Mouse (Mus musculus) stomach, embryonic 15.5 days (tissue): ENCODE measurements around the gene Ajm1. TPM values are rescaled to one million over a fixed set of nuclear protein-coding genes. Genes with fewer than 3 reads are reported as not detected.

Experiments used
- ATAC-seq: fragments of 200-750 bp; cut with Nextera tagmentation; 2 replicates; pipeline ENCODE4 v1.8.0; 2017; ENCODE audit warnings: low read depth, moderate number of reproducible peaks, moderate TSS enrichment; ENCODE audit not compliant: insufficient read depth, low FRiP score
- H3K27ac ChIP-seq: fragments of 300-500 bp; sonication (generic); 2 replicates; pipeline ENCODE4 v1.5.1; 2015; ENCODE audit warnings: mild to moderate bottlenecking, inconsistent platforms
- H3K27me3 ChIP-seq: fragments of 300-500 bp; sonication (generic); replicated peaks from 2 replicates; pipeline ENCODE4 v1.6.1; 2015; ENCODE audit warnings: inconsistent platforms
- H3K36me3 ChIP-seq: fragments of 300-500 bp; sonication (generic); 2 replicates; pipeline ENCODE4 v1.6.1; 2015; ENCODE audit warnings: inconsistent platforms
- H3K4me1 ChIP-seq: fragments of 300-500 bp; sonication (generic); 2 replicates; pipeline ENCODE4 v1.6.1; 2015; ENCODE audit warnings: inconsistent platforms
- H3K4me2 ChIP-seq: fragments of 300-500 bp; sonication (generic); 2 replicates; pipeline ENCODE4 v1.6.1; 2015; ENCODE audit warnings: mild to moderate bottlenecking, inconsistent platforms
- H3K4me3 ChIP-seq: fragments of 300-500 bp; sonication (generic); replicated peaks from 2 replicates; pipeline ENCODE4 v1.5.1; 2015; ENCODE audit warnings: inconsistent platforms
- H3K9ac ChIP-seq: fragments of 300-500 bp; sonication (generic); 2 replicates; pipeline ENCODE4 v1.6.1; 2015; ENCODE audit warnings: inconsistent platforms
- H3K9me3 ChIP-seq: fragments of 300-500 bp; sonication (generic); 2 replicates; pipeline ENCODE4 v1.6.1; 2016; ENCODE audit warnings: inconsistent platforms
- WGBS: fragments of 180-500 bp; shearing (Covaris S2); methylation state at CpG from one replicate; pipeline ENCODE4 v1.1.7; 2015; 5-methylcytosine and 5-hydroxymethylcytosine counted together
- polyA plus RNA-seq: library from polyadenylated mRNA; unstranded; fragments of >200 nt; fragmentation: Nextera tagmentation; extraction: Ambion mirVana; gene quantifications from 2 replicates; pipeline ENCODE4 v1.2.1, GENCODE M21; 2015

Gene Ajm1
- polyA plus RNA-seq, 1 experiment from 2014 or later, result 1.0 TPM

DNA sequence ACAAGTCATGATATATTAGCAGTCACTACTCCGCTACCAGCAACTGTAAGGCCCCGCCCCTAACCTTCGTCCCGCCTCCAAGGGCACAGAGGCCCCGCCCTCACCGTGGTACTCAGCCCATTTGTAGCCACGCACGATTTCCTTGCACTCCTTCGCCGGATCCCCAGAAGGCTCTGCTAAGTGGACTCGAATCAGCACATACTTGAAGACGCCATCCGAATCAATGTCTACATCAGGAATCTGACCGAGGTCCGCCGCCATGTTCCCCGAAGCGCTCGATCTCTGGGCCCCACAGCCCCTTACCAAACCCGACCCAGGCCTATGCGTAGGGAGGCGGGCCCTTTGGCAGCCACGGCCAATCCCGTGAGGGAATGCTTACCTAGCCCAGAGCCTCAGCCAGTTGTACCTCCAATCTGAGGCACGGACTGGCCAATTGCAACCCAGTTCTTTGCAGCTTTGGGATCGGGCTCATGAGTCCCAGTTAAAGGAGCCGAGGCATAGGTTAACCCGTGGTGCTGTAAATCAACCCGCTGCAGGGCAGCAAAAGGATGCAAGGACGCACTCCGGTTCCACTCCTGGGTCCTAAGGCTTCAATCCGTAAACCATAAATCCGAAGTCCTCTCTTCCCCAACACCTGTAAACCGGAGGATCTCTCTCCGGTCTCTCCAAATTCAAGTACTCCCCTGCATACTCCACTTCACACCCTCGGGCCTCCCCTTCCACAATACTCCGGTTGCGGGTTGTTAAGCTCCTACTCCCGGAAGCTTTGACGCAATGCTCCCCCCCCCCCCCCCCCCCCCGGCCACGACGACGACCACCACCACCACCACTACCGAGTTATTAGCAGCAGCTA is 6.8 kb downstream of the Ajm1 start, which contains the start of the genes Mamdc4 and Phpt1:
Gene Mamdc4, minus strand, starts transcription at position 267 of the 853 bp plus-strand sequence.
Gene Phpt1, minus strand, starts transcription at position 646 of the 853 bp plus-strand sequence.
- under 1% methylated on average over 43 of the region's 45 CpGs for WGBS
- peak within 1 kb of the TSS; percentile 89 for H3K27ac ChIP-seq
- H3K9me3 ChIP-seq, result no peaks in the 10 kb centered on the region
- H3K9ac ChIP-seq, result peak within 1 kb of the TSS; percentile 48; the same call in 1 of the 2 replicates
- peak within 1 kb of the TSS; percentile 50 for H3K4me3 ChIP-seq
- peaks cover 51% of the 10 kb centered on the region for H3K4me1 ChIP-seq
- H3K4me2 ChIP-seq, result peak within 1 kb of the TSS; percentile 92
- no peaks in the 10 kb centered on the region for H3K36me3 ChIP-seq
- H3K27me3 ChIP-seq, result peaks cover 36% of the 10 kb centered on the region
- ATAC-seq, result peak; percentile 97

DNA sequence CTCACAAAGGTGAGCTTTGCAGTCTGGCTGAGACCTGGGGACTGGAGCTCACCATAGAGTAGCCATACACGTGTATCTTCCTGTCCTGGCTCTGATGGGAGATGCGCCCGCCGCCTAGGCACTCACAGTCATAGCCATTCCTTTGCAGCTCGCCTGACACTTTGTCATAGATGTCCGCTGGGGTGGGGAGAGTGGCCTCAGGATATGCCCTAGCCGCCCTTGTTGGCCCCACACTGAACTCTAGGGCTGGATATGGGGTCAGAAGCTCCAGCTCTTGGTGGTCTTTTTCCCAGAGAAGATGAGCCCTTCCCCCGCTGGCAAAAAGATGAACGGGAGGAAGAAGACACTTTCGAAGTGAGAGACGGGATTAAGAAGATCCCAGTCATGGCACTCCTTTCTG is 7.4 kb downstream of the Ajm1 start:
- H3K4me2 ChIP-seq, result peak overlapping the region; percentile 92
- peaks cover 29% of the 10 kb centered on the region for H3K27me3 ChIP-seq
- H3K9ac ChIP-seq, result peak overlapping the region; percentile 21; the same call in 1 of the 2 replicates
- ATAC-seq, result no peak
- H3K36me3 ChIP-seq, result 0 out of 2 replicates have a peak, but pooled peaks cover 4% of the 10 kb centered on the region
- no peaks in the 10 kb centered on the region for H3K9me3 ChIP-seq
- WGBS, result 14% methylated on average over 11 of the region's 11 CpGs
- peak overlapping the region; percentile 50 for H3K4me3 ChIP-seq
- H3K27ac ChIP-seq, result peak overlapping the region; percentile 89
- peaks cover 45% of the 10 kb centered on the region for H3K4me1 ChIP-seq

GRCm38 (mm10) chr2:25573068-25573467 is 8.5 kb downstream of the Ajm1 start:
- Histone ChIP-seq H3K27me3 (peaks cover 19% of the 10 kb centered on the region), H3K36me3 (0 out of 2 replicates have a peak, but pooled peaks cover 4% of the 10 kb centered on the region), H3K4me2 (peak overlapping the region; percentile 92), H3K4me1 (peaks cover 35% of the 10 kb centered on the region), H3K4me3 (no peak overlapping the region), H3K9ac (no peak overlapping the region), H3K9me3 (no peaks in the 10 kb centered on the region), H3K27ac (0 out of 2 replicates have a peak overlapping the region, but pooled peaks have one; percentile 3)
- 82% methylated on average over 2 of the region's 2 CpGs for WGBS
- ATAC-seq, result no peak

GRCm38 (mm10) chr2:25571221-25571620 is 10.3 kb downstream of the Ajm1 start:
- Histone ChIP-seq H3K4me1 (peaks cover 22% of the 10 kb centered on the region), H3K4me3 (no peak overlapping the region), H3K4me2 (no peak overlapping the region), H3K27ac (no peak overlapping the region), H3K9me3 (no peaks in the 10 kb centered on the region), H3K36me3 (0 out of 2 replicates have a peak, but pooled peaks cover 4% of the 10 kb centered on the region), H3K27me3 (peaks cover under 1% of the 10 kb centered on the region; the same call in 1 of the 2 replicates), H3K9ac (no peak overlapping the region)
- WGBS, result 77% methylated on average over 4 of the region's 4 CpGs
- no peak for ATAC-seq

DNA sequence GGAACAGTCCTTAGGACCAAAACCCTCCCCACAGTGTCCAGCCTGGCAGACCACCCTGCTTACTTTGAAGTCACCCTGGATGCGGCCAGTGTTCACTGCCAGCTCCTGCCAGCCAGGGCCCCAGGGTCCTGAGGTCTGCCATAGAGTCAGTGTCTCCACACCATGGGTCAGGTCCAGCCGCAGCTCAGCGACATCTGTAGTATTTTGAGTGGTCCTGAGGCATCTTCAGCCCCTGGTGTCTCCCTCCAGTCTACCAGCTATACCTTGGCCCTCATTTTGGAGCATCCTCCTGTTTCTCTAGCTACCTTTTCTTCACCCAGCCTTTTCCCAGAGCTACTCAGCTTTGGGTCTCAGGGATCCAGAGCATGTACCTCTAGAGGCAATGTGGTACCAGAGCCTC is 12.2 kb downstream of the Ajm1 start:
- peaks cover 14% of the 10 kb centered on the region; the same call in 1 of the 2 replicates for H3K36me3 ChIP-seq
- no peak overlapping the region for H3K4me2 ChIP-seq
- no peak for ATAC-seq

DNA sequence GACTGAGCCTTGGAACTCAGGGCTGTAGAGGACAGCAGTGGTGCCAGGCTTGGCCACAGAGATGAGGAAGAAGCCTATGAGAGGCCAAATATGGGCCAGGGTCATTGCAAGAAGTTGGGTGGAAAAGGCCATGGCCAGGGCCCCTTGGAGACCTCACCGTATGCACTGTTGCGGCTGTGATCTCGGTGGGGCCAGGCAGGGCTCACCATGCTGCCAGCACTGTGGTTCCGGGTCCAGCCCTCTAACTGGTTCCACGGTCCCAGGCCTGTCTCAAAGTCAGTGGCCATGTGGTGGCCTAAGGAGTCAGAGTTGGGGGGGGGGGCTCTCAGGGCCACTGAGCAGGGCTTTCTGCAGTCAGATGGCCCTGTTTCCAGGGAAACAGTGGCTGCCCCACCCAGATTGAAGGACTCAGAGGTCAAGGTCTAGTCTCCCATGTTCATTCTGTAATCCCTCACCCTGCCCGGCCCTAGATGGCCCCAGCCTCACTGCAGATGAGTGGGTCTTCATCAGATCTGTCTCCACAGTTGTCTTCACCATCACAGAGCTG is 13.0 kb downstream of the Ajm1 start:
- Histone ChIP-seq H3K36me3 (peaks cover 22% of the 10 kb centered on the region; the same call in 1 of the 2 replicates), H3K4me3 (no peak overlapping the region), H3K27me3 (no peaks in the 10 kb centered on the region), H3K27ac (no peak overlapping the region), H3K4me2 (no peak overlapping the region), H3K9ac (no peak overlapping the region), H3K4me1 (peaks cover 6% of the 10 kb centered on the region), H3K9me3 (no peaks in the 10 kb centered on the region)
- ATAC-seq, result no peak
- WGBS, result 84% methylated on average over 6 of the region's 6 CpGs

More for the DNA sequence above, 12.2 kb downstream of the Ajm1 start:
- Histone ChIP-seq H3K9ac (no peak overlapping the region), H3K27me3 (no peaks in the 10 kb centered on the region), H3K9me3 (no peaks in the 10 kb centered on the region), H3K27ac (no peak overlapping the region), H3K4me3 (no peak overlapping the region), H3K4me1 (peaks cover 13% of the 10 kb centered on the region)
- WGBS, result 89% methylated on average over 3 of the region's 3 CpGs

DNA sequence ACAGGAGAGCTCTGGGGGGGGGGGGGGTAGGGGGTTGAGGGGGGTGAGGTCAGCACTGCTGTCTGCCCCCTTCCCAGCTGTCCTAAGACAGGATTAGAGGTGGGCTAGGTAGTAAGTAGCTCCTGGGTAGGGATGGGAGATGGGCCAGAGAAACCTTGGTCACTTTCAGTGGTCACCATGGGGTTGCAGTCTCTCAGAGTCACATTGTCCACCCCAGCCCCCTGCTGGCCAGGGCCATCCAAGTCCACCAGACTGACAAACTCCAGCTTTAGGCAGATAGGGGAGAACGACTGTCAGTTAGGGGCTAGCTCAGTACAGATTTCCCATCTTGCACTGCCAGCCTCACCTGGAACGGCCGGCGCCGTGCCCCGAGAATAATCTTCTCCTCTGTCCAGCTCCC is 15.0 kb downstream of the Ajm1 start:
- no peak for ATAC-seq
- H3K36me3 ChIP-seq, result peaks cover 42% of the 10 kb centered on the region
- no peak overlapping the region for H3K4me3 ChIP-seq
- H3K4me2 ChIP-seq, result no peak overlapping the region
- no peak overlapping the region for H3K9ac ChIP-seq
- no peaks in the 10 kb centered on the region for H3K9me3 ChIP-seq
- no peak overlapping the region for H3K27ac ChIP-seq
- WGBS, result 72% methylated on average over 6 of the region's 6 CpGs
- no peaks in the 10 kb centered on the region for H3K27me3 ChIP-seq
- H3K4me1 ChIP-seq, result no peaks in the 10 kb centered on the region

GRCm38 (mm10) chr2:25565741-25566140 is 15.8 kb downstream of the Ajm1 start:
- H3K4me1 ChIP-seq, result no peaks in the 10 kb centered on the region
- no peak overlapping the region for H3K9ac ChIP-seq
- H3K9me3 ChIP-seq, result no peaks in the 10 kb centered on the region
- H3K4me2 ChIP-seq, result no peak overlapping the region
- H3K27me3 ChIP-seq, result no peaks in the 10 kb centered on the region
- no peak overlapping the region for H3K27ac ChIP-seq
- peaks cover 50% of the 10 kb centered on the region for H3K36me3 ChIP-seq
- 91% methylated on average over 8 of the region's 8 CpGs for WGBS
- no peak for ATAC-seq
- no peak overlapping the region for H3K4me3 ChIP-seq

- Histone ChIP-seq H3K4me2 (no peak overlapping the region), H3K27ac (no peak overlapping the region), H3K9ac (no peak overlapping the region), H3K4me3 (no peak overlapping the region), H3K36me3 (peaks cover 51% of the 10 kb centered on the region), H3K9me3 (no peaks in the 10 kb centered on the region), H3K27me3 (no peaks in the 10 kb centered on the region), H3K4me1 (peaks cover 14% of the 10 kb centered on the region)
- 80% methylated on average over 9 of the region's 9 CpGs for WGBS
- ATAC-seq, result no peak
Measured at GRCm38 (mm10) chr2:25561946-25562345, 19.6 kb downstream of the Ajm1 start.

DNA sequence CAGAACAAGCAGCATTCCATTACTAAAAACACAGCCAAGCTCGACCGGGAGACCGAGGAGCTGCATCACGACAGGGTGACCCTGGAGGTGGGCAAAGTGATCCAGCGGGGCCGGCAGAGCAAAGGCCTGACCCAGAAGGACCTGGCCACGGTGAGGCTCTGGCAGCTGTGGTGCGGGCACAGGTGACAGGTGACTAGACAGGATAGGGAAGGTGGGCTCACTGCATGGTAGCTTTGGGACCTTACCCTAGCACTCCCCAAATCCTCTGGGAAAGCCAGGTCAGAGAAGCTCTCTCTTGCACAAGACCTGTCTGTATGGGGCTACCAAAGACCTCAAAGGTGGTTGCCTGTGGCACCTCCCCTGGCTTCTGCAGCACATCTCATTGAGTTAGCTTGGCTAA is 21.0 kb downstream of the Ajm1 start:
- WGBS, result 87% methylated on average over 8 of the region's 8 CpGs
- peaks cover 51% of the 10 kb centered on the region for H3K36me3 ChIP-seq
- H3K27ac ChIP-seq, result no peak overlapping the region
- no peak for ATAC-seq
- no peaks in the 10 kb centered on the region for H3K9me3 ChIP-seq
- no peak overlapping the region for H3K4me2 ChIP-seq
- H3K27me3 ChIP-seq, result no peaks in the 10 kb centered on the region
- H3K9ac ChIP-seq, result no peak overlapping the region
- H3K4me3 ChIP-seq, result no peak overlapping the region
- H3K4me1 ChIP-seq, result peaks cover 14% of the 10 kb centered on the region

DNA sequence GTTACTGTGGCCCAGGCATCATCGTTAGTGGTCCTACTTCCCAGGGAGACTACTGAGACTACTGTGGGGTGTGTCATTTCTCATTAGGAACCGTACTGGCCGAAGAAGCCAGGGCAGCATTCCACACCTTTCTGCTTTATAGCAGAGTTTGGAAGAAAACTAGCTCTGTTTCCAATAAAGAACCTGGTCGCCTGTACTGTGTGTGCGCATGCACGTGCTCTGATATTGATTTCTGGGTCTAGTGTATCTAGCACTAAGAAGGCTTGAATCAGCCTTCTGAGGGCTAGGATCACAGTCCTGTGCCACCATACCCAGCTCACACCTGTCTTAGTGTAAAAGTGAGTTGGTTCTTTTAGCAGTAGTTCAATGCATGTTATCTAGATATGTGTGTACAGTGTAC is 22.8 kb downstream of the Ajm1 start:
- H3K27ac ChIP-seq, result 0 out of 2 replicates have a peak overlapping the region, but pooled peaks have one; percentile 14
- 62% methylated on average over 6 of the region's 6 CpGs for WGBS

GRCm38 (mm10) chr2:25557964-25558360 is 23.6 kb downstream of the Ajm1 start:
- H3K4me3 ChIP-seq, result peak overlapping the region; percentile 91
- H3K9me3 ChIP-seq, result no peaks in the 10 kb centered on the region
- H3K27ac ChIP-seq, result peak overlapping the region; percentile 72
- peaks cover 26% of the 10 kb centered on the region for H3K36me3 ChIP-seq
- no peak for ATAC-seq
- under 1% methylated on average over 24 of the region's 24 CpGs for WGBS
- H3K9ac ChIP-seq, result peak overlapping the region; percentile 97
- H3K4me2 ChIP-seq, result peak overlapping the region; percentile 88
- peaks cover 14% of the 10 kb centered on the region for H3K4me1 ChIP-seq
- H3K27me3 ChIP-seq, result no peaks in the 10 kb centered on the region

More for the DNA sequence above, 22.8 kb downstream of the Ajm1 start:
- Histone ChIP-seq H3K9ac (peak overlapping the region; percentile 97; the same call in 1 of the 2 replicates), H3K4me1 (peaks cover 14% of the 10 kb centered on the region), H3K4me3 (peak overlapping the region; percentile 91), H3K27me3 (no peaks in the 10 kb centered on the region), H3K36me3 (peaks cover 34% of the 10 kb centered on the region), H3K9me3 (no peaks in the 10 kb centered on the region), H3K4me2 (peak overlapping the region; percentile 88)
- ATAC-seq, result no peak
